9 mouse cellular contexts compared by ENCODE assay signal in the genomic region with DNA sequence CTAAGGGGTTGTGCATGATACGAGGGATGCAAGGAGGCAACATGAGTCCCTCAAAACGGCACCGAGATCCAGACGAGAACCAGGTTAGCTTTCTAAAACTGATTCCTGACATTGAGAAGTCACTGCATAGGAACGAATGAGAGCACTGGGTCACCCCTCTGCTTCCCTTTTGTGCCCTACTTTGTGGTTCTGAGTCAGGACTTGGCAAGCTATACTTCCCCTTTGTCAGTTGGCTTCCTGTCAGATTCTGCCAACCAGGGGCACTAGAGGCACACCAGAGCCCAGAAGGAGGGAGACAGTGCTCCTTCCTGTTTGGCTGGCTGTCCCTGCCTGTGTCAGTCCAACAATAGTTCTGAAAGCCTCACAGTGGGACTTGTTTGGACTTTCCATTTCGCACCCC. TPM values are rescaled to one million over a fixed set of nuclear protein-coding genes. Genes with fewer than 3 reads are reported as not detected.
DNase-seq lines count a peak whose midpoint lies in the region; ATAC-seq and TF ChIP-seq lines count a peak whose summit lies in the region.
"Had no signal": no experiment of that assay in that cellular context is flagged by ENCODE, and none has a peak within 500 bp of the region (broad histone marks: within the 10 kb centered on the region; RNA-seq: fewer than 3 reads in every experiment).

No protein-coding gene starts in this region.

- H3K4me2 ChIP-seq in forebrain, postnatal 0 days (ENCODE audit: low read depth) = no peak overlapping the region
- H3K4me2 ChIP-seq in forebrain, embryonic 12.5 days = no peak overlapping the region
- no peak overlapping the region for H3K4me2 ChIP-seq in midbrain, embryonic 14.5 days (ENCODE audit: low read length)
- H3K4me2 ChIP-seq: neural tube, embryonic 12.5 days had no signal

- no peak for TF ChIP-seq POLR2A in thymus, adult 2 months (IDR thresholded peaks at IDR 0.05; ENCODE audit: control insufficient read depth, extremely low read depth, insufficient read depth, low read length, poor library complexity)

- H3K27me3 ChIP-seq in forebrain, postnatal 0 days (ENCODE audit: insufficient read depth, low read length) = no peaks in the 10 kb centered on the region
- H3K27me3 ChIP-seq in forebrain, embryonic 12.5 days = no peaks in the 10 kb centered on the region
- H3K27me3 ChIP-seq in thymus, adult 2 months (ENCODE audit: control insufficient read depth, insufficient read depth, low read length) = no peaks in the 10 kb centered on the region
- H3K27me3 ChIP-seq in midbrain, embryonic 14.5 days (ENCODE audit: control insufficient read depth, insufficient read depth, low read length) = no peaks in the 10 kb centered on the region
- H3K27me3 ChIP-seq: neural tube, embryonic 12.5 days had no signal

- H3K9ac ChIP-seq in forebrain, postnatal 0 days = no peak overlapping the region
- H3K9ac ChIP-seq in forebrain, embryonic 12.5 days = no peak overlapping the region
- no peak overlapping the region for H3K9ac ChIP-seq in midbrain, embryonic 14.5 days (replicated peaks; ENCODE audit: low read length)
- H3K9ac ChIP-seq: neural tube, embryonic 12.5 days had no signal

- no peak overlapping the region for H3K27ac ChIP-seq in forebrain, postnatal 0 days (ENCODE audit: low read depth, low read length)
- no peak overlapping the region for H3K27ac ChIP-seq in forebrain, embryonic 12.5 days
- peak overlapping the region; percentile 44; the same call in 1 of the 2 replicates for H3K27ac ChIP-seq in thymus, adult 2 months (ENCODE audit: control insufficient read depth, insufficient read depth, low read length)
- H3K27ac ChIP-seq in midbrain, embryonic 14.5 days (replicated peaks; ENCODE audit: low read depth, low read length) = no peak overlapping the region
- H3K27ac ChIP-seq: neural tube, embryonic 12.5 days had no signal

- peak; percentile 29; the same call in 1 of the 2 replicates for ATAC-seq in forebrain, postnatal 0 days
- no peak for ATAC-seq in forebrain, embryonic 12.5 days (ENCODE audit: low FRiP score)
- no peak for ATAC-seq in midbrain, embryonic 14.5 days (ENCODE audit: low FRiP score, low TSS enrichment)

- no peaks in the 10 kb centered on the region for H3K36me3 ChIP-seq in forebrain, postnatal 0 days (ENCODE audit: insufficient read depth)
- H3K36me3 ChIP-seq in forebrain, embryonic 12.5 days (replicated peaks) = no peaks in the 10 kb centered on the region
- H3K36me3 ChIP-seq in thymus, adult 2 months (ENCODE audit: control insufficient read depth, insufficient read depth, low read length) = no peaks in the 10 kb centered on the region
- H3K36me3 ChIP-seq in midbrain, embryonic 14.5 days (ENCODE audit: control insufficient read depth, insufficient read depth, low read length) = no peaks in the 10 kb centered on the region
- H3K36me3 ChIP-seq: neural tube, embryonic 12.5 days had no signal

- H3K4me3 ChIP-seq in forebrain, postnatal 0 days (ENCODE audit: low read depth, low read length) = no peak overlapping the region
- no peak overlapping the region for H3K4me3 ChIP-seq in forebrain, embryonic 12.5 days (replicated peaks)
- no peak overlapping the region for H3K4me3 ChIP-seq in thymus, adult 2 months (ENCODE audit: control insufficient read depth, insufficient read depth, low read length)
- H3K4me3 ChIP-seq in midbrain, embryonic 14.5 days (replicated peaks; ENCODE audit: low read depth, low read length) = no peak overlapping the region
- H3K4me3 ChIP-seq: neural tube, embryonic 12.5 days had no signal

- H3K4me1 ChIP-seq in forebrain, postnatal 0 days (ENCODE audit: insufficient read depth) = peaks cover 3% of the 10 kb centered on the region; the same call in 1 of the 2 replicates
- H3K4me1 ChIP-seq in forebrain, embryonic 12.5 days = no peaks in the 10 kb centered on the region
- H3K4me1 ChIP-seq in thymus, adult 2 months (replicated peaks; ENCODE audit: control insufficient read depth, insufficient read depth, low read length) = peaks cover 34% of the 10 kb centered on the region
- no peaks in the 10 kb centered on the region for H3K4me1 ChIP-seq in midbrain, embryonic 14.5 days (ENCODE audit: control insufficient read depth, insufficient read depth, low read length)
- H3K4me1 ChIP-seq: neural tube, embryonic 12.5 days had no signal

- H3K9me3 ChIP-seq in forebrain, postnatal 0 days (ENCODE audit: low read length) = no peaks in the 10 kb centered on the region
- no peaks in the 10 kb centered on the region for H3K9me3 ChIP-seq in forebrain, embryonic 12.5 days
- H3K9me3 ChIP-seq in midbrain, embryonic 14.5 days (ENCODE audit: control insufficient read depth, low read length) = no peaks in the 10 kb centered on the region
- H3K9me3 ChIP-seq: neural tube, embryonic 12.5 days had no signal

- TF ChIP-seq CTCF in forebrain, postnatal 0 days (IDR thresholded peaks at IDR 0.05; ENCODE audit: low read depth) = no peak
- no peak for TF ChIP-seq CTCF in thymus, adult 2 months (IDR thresholded peaks at IDR 0.05; ENCODE audit: borderline replicate concordance, control insufficient read depth, extremely low read depth, insufficient read depth, low read length, poor library complexity)

- peak; percentile 20 for DNase-seq in forebrain, postnatal 0 days
- DNase-seq in MN1 (ENCODE audit: low spot score) = peak; percentile 32
- peak; percentile 44 to 58 for DNase-seq in cerebellum, postnatal 14 days
- peak; percentile 12 to 31 for DNase-seq in kidney, postnatal 4 days
- DNase-seq in lung, postnatal 14 days = peak; percentile 70
- peak; percentile 75 for DNase-seq in thymus, adult 2 months
- no peak for DNase-seq in midbrain, embryonic 14.5 days

- WGBS in forebrain, postnatal 0 days = 73% methylated on average over 6 of the region's 6 CpGs
- WGBS in forebrain, embryonic 12.5 days = 90% methylated on average over 6 of the region's 6 CpGs
- WGBS in thymus, adult 2 months = 4% methylated on average over 6 of the region's 6 CpGs
- 90% methylated on average over 6 of the region's 6 CpGs for WGBS in midbrain, embryonic 14.5 days

RNA-seq across cellular contexts. Expression of a gene that starts 56.0 kb away (rescaled TPM):
- 6.8 and 9.8 TPM in 2 replicates for total RNA-seq in forebrain, postnatal 0 days (2014; rRNA removed)
- polyA plus RNA-seq in forebrain, postnatal 0 days (2015; fragmentation: Nextera tagmentation; extraction: Ambion mirVana) = 6.0 and 6.1 TPM in 2 replicates
- 10.5 and 12.7 TPM in 2 replicates for polyA plus RNA-seq in forebrain, embryonic 12.5 days (2016; fragmentation: Nextera tagmentation; extraction: Ambion mirVana)
- 4.6 and 4.8 TPM in 2 replicates for polyA plus RNA-seq in thymus, adult 2 months (2012; rRNA removed)
- polyA plus RNA-seq in midbrain, embryonic 14.5 days (2014; fragmentation: Nextera tagmentation; extraction: Ambion mirVana) = 6.5 and 10.5 TPM in 2 replicates
